Mouse (Mus musculus): Measurements from ENCODE around the gene Rimbp2.

Gene Rimbp2

DNA sequence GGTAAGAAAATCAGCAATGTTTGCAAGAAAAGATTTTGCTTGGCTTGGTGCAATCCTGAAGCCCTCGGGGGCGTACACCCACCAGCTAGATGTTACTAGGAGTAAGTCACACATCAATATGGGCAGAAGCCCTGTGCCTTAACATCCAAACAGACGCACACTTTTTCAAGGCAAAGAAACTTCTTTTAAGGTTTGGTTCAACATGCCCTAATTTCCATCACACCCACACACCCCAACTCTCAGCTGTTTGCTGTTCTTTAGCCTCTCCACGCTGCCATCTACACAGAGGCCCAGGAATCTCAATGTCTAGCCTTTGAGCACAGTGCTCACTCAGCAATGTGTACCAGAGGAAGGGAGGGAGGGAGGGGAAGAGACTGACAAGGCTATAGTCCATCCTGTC lies 28.2 kb downstream of the Rimbp2 start:
- peak; percentile 35 for DNase-seq

GRCm38 (mm10) chr5:128920112-128920511 lies 33.2 kb downstream of the Rimbp2 start:
- no peak for DNase-seq

DNA sequence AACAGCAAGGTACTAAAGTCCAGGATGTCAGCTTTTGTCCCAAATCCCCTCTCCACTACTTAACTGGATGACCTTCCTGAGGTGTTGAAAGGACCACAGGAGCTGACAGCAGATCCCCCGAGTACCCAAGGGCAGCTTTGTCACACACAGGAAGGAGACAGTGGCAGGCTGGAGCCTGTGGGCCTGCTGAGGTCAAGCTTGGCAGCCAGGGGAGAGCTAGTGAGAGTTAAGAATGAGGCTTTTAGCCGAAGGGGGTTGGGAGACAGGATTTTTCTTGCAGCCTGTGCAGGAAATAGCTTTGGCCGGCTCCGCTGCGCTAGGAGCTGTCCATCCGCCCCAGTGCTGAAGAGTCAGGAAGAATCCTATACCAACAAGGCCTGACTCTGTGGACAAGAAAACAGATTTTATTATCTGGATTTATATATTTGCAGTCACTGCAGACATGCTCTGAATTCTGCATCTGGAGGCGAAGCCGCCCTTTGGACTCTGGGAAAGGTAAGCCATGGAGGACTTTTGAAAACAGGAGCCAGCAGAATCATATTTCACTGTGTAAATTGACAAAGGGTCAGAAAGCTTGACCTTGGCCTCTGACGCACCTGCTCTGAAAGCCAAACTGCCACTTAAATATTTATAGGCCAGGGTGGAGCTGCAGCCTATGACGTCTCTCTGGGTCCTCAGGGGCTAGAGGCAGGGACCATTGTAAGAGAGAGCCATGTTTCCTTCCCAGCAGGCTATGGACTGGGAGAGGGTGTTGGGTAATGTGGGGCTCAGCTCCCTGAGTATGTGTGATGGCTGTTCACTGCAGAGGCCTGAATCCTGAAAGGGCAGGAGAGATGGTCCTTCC lies 35.9 kb downstream of the Rimbp2 start:
- no peak for DNase-seq

GRCm38 (mm10) chr5:128913820-128914219 lies 39.5 kb downstream of the Rimbp2 start:
- no peak for DNase-seq

GRCm38 (mm10) chr5:128912374-128912773 lies 40.9 kb downstream of the Rimbp2 start:
- no peak for DNase-seq

DNA sequence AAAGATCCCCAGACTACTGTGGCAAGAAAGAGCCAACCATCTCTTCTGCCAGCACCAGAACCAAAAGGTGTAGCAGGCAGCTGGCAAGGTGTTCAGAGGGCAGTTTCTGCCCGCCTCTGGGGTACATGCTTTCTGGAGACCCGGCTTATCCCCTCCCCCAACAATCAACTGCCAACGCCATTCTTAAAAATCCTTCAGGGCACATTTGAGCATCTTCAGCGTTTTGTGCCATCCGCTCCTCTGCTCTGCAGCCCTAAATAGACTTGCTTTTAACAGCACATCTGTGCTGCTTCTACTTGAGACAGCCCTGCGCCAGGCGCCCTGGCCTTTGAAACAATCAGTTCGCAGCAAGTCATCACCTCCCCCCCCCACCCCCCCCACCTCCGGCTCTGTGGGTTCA lies 41.7 kb downstream of the Rimbp2 start:
- peak; percentile 27 for DNase-seq

DNA sequence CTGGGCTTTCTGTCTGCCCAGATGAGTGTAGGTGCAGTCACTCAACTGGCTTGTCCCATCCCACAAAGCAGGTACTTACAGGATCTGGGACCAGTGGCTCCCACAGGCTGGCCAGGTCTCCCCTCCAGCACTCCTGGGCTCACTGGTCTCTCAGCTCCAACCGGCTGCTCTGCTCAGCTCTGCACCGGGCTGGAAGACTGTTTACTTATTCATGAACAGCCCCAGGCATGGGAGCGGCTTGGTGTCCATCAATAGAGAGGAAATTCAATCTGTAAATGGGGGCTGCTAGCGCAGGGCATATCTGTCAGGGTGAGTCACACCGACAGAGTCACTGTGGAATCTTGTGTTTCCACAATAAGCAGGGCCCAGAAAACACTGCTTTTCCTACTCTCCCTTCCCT lies 49.2 kb downstream of the Rimbp2 start:
- no peak for DNase-seq

DNA sequence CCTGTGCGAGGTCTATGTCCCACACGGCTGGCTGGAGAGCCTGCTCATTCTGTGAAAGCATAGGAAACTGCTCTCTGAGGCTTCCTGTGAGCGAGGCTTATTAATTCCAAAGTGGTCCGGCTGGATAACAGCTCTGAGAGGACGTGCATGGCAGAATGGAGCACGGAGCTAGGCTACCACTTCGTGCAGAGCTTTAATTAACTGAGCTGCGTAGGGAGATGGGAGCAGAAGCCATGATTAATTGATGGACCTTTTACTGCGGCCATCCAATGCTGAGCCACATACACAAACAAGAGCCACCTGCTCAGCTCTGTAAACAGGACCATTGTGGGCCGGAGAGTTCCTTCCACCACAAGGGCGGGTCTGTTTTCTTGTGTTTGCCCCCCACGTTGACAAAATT lies 50.2 kb downstream of the Rimbp2 start:
- no peak for DNase-seq

- no peak for DNase-seq
These were observed 53.3 kb downstream of the Rimbp2 start for GRCm38 (mm10) chr5:128899971-128900370.

DNA sequence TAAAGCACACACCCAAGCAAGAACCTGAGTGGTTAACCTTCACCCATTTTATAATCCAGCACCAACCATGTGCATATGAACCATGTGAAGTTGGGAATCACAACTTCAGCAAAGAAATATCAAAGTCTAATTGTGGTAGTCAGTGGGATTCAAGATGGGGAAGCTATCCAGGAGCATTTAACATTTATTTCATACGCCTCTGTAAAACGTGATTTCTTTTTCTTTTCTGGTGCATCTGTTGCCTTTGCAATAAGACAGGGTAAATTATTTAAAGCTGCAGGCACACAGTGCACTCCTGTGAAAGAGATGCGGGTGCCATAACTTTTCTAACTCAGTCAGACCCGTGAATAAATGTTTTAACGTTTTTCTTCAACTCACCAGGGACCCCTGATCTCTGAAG lies 58.4 kb downstream of the Rimbp2 start:
- DNase-seq = no peak

- DNase-seq = no peak
These were observed 65.7 kb downstream of the Rimbp2 start for GRCm38 (mm10) chr5:128887546-128887945.

- no peak for DNase-seq
These were observed 69.0 kb downstream of the Rimbp2 start for GRCm38 (mm10) chr5:128884320-128884719.

- DNase-seq = no peak
These were observed 74.2 kb downstream of the Rimbp2 start for GRCm38 (mm10) chr5:128879092-128879491.

DNA sequence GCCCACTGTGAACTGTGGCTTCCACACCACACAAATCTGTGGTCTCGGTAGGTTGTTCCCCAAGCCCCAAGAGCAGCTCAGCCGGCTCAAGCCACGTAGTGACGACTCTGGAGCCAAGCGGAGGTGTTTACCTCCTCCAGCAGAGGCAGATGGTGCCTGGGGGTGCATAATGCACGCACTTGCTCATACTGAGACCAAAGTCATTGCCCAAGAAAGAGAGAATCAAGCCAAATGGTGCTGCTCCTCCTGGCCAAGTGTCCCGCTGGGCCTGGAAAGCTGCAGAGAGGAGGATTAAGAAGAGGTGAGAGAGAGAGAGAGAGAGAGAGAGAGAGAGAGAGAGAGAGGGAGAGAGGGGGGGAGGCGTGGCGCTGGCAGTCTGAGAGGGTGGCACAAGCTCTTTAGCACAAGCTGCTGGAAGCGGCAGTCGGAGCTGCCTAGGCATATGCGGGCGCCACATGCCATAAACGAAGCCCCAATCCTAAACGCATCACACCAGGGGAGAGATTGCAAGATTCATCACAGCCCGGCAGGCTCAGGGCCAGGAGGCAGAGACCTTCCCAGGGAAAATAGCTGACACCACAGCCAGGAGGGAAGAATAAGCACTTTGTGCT lies 75.8 kb downstream of the Rimbp2 start:
- DNase-seq = peak; percentile 75

DNA sequence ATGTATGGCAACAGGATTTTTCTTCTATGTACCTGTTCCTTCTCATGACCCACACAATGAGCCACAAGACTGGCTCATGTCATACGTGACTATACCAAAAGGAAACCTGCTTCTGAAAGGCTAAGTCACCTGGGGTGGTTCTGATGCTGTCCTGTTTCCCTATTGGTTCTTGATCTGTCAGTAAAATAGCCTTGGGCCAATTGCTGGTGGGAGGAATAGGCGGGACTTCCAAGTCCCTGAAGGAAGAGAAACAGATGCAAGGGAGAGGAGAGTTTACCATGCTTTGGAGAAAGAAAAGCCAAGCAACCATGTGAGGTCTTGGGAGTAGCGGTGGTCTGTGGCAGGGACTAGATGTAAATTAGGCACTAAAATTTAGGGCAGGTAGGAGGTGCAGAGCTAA lies 81.6 kb downstream of the Rimbp2 start:
- DNase-seq = no peak

- DNase-seq = no peak
These were observed 86.5 kb downstream of the Rimbp2 start for GRCm38 (mm10) chr5:128866811-128867210.

GRCm38 (mm10) chr5:128866291-128866690 lies 87.0 kb downstream of the Rimbp2 start:
- DNase-seq = no peak

DNA sequence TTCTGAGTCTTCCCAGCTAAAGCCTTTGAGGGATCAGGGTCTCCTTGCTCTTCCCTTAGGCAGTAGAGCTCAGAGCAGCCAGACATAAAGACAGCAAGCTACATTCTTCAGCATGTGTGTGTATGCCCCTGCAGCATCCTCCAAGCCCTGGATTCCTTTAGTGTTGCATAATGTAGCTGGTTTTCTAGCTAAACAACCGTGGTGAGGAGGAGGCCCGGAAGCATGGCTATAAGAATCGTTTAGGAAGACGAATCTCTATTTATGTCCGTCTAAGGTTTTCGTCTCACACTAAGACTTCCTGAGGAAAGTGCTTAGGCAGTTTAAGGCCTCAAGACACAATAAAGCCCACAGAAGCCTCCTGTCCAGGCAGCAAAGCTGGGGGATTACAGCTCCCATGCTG lies 89.8 kb downstream of the Rimbp2 start:
- DNase-seq = no peak

DNA sequence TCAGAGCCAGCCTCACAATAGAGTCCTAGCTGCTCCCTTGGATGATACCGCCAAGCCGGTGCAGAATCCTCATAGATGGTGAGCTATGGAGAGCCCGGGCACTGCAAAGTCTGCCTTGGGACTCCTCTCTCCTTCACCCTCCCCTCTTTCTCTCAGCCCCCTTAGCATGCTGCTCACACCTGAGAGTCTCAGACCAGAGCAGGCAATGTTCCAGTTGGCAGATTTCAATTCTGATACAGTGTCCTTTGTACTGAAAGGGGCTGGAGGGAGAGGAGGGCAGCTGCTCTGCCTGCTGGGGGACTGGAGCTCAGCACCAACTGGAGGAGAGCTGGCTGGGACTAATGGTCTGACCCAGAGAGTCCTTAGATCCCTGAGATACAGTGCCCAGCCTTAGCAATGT lies 92.4 kb downstream of the Rimbp2 start:
- DNase-seq = no peak

- DNase-seq = no peak
These were observed 100.5 kb downstream of the Rimbp2 start for GRCm38 (mm10) chr5:128852791-128853190.

DNA sequence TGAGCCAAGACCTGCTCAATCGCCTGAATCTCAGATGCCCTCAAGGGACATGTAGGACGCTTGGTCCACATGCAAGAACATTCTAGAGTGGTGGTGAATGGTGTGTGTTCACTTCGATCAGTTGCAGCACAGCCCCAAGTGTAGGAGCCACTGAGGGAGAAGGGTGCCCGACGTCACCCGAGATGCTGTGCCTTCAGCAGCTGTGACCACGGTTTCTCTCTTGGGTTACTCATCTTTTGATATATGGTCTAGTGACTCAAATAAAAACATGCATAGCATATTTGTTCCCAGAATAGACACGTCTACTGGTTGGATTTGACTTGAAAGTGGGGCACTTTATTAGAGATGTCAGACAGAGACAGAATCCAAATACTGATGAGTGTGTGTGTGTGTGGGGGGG lies 105.5 kb downstream of the Rimbp2 start:
- no peak for DNase-seq

DNA sequence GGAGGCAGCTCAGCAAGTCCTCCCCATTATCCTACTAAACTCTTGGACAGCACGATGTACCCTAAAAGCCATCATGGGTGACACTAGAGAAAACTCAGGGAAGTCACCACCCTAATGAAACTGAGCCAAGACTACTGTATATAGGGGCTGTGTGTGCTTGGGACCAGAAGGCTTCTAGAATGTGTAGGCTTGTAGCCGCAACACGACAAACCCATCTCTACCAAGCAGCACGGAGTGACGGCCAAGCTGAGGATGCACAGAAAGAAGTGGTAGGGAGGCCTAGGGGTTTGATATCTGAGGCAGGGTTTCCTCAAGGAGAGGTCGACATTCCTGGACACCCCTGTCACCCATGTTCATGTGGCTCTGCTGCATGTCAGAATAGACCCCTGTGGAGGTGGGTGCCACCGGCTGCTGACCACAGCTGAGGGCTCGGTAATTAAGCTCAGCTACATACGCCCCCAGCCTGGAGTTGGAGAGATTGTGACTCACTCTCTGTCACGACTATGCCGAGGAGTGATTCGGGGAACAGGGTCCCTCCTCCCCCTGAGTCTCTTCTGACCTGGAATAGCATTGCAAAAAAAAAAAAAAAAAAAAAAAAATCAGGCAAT lies 106.7 kb downstream of the Rimbp2 start:
- peak; percentile 72 for DNase-seq

DNA sequence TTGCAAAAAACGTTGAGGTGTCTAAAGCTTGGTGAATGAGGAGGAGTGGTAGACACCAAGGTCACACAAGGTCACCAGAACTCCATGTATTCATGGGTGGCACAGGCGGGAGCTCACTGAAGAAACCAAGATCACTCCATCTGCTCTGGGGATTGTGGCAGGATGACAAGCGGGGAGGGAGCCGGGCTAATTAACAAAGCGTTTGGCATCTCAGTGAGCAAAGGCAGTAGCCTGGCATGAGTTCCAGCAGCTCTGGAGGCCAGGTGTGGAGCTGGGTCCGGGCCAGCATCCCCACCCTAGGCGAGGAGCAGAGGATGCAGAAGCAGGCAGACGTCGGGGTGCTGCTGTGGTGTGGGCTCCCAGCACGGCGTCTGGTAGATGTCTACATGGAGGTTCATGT lies 108.3 kb downstream of the Rimbp2 start:
- peak; percentile 88 for DNase-seq

DNA sequence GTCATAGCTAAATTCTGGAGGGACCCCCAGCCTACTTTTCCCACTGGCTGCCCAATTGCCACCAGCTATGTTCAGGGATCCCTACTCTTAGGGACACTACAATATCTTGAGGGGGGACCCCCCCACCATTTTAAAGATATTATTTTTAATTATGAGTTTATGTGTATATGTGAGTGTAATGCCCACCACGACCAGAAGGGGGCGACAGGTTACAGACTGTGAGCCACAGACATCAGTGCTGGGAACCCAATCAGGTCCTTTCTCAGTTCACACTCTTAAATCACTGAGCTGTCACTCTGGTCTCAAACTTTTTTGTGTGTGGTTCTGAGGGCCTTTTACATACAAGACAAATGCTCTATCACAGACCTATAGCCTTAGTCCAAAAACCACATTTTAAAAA lies 109.3 kb downstream of the Rimbp2 start:
- DNase-seq = no peak

Data from layer of hippocampus, adult 9-11 months (tissue).